Mouse (Mus musculus): ENCODE measurements around the gene Fut11.

Fut11 gene

DNA sequence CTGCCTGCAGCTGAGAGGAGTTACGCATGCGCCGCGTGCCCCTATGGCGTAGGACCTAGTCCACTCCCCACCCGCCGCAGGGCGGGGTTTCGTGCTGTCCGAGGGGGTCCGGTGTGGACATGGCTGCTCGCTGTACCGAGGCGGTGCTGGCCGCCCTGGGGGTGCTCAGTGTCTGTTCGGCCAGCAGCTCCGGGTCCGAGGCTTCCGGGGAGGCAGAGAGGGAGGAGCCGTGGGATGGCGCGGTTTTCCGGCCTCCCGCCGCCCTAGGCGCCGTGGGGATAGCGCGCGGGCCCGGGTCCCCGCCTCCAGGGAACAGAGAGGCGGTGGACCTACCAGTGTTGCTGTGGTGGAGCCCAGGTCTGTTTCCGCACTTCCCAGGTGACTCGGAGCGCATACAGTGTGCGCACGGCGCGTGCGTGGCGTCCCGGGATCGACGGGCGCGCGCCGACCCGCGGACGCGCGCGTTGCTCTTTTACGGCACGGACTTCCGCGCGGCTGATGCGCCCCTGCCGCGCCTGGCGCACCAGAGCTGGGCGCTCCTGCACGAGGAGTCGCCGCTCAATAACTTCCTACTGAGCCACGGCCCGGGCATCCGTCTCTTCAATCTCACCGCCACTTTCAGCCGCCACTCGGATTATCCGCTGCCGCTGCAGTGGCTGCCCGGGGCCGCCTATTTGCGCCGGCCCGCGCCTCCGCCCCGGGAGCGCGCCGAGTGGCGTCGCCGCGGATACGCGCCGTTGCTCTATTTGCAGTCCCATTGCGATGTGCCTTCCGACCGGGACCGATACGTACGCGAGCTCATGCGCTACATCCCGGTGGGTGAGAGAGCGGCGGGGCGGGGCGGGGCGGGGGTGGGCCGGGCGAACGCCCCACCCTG, at the start of gene Fut11:
Fut11 (plus strand) TSS at position 85 of the 877 bp plus-strand sequence.
- peak; percentile 87 to 93 for DNase-seq

DNA sequence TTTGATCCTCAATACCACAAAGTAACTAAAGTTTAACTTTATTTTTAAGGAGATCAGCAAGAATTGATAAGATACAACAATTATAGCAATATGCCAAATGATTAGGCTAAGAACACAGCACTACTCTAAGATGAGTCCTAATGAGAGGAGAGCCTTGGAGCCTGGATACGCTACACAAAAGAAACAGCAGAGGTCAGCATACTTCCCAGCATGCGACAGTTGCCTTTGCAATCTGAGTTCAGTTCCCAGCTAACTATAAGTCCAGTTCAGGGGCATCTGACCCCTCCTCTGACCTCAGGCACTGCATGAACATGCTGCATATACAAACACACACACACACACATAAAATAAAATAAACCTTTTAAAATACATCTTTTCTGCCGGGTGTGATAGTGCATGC, 49.2 kb upstream of the Fut11 start:
- no peak for DNase-seq

DNA sequence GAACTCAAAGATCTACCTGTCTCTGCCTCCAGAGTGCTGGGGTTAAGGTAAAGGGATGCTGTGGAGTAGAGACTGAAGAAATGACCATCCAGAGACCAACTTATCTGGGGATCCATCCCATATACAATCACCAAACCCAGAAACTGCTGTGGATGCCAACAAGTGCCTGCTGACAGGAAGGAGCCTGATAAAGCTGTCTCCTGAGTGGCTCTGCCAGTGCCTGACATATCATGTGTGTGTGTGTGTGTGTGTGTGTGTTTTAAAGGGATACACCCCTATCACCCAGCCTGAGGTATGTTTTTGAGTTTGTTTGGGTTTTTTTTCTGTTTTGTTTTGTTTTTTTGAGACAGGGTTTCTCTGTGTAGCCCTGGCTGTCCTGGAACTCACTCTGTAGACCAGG, 48.4 kb upstream of the Fut11 start:
- DNase-seq = no peak

DNA sequence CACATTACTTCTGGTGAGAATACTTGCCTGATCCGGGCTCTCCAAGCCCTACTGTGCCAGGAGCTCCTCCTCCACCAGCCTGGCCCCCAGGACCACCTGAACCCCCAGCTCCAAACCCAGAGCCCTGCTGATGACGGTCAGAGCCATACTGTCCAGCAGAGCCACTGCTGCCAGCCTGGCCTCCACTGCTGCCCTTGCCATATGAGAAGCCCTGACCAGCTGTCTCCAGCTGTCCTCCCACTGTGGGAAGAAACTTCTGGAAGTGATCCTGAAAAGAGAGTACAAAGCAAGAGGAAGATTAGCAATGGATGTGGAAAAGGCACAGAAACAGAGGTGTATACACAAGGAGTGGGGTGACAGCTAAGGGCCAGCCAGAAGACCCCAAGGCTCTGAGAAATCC, 43.8 kb upstream of the Fut11 start:
- DNase-seq = no peak

DNA sequence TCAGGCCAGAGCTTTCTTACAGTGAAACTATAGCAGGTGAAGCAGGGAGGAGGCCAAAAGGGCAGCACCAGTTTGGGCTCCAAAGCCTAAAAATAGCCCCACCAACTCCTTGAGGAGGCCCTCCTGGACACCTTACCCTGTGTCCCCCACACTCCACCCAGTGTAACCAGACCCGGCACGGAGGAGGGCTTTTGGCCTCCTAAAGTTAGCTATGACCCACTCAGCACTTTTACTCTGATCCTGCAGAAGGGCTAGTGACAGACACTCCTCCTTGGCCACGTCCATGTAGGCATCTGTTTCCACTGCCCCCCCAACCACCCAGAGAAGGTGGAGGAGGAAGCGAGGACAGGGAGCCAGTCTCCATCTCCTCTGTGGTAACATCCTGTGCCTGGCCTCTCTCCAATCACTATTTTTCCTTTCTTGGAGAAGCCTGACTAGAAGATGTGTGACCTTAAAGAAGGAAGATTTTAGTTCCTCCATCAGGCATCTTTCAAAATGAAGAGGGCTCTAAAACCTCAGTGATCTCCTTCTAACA, 43.0 kb upstream of the Fut11 start:
- no peak for DNase-seq

DNA sequence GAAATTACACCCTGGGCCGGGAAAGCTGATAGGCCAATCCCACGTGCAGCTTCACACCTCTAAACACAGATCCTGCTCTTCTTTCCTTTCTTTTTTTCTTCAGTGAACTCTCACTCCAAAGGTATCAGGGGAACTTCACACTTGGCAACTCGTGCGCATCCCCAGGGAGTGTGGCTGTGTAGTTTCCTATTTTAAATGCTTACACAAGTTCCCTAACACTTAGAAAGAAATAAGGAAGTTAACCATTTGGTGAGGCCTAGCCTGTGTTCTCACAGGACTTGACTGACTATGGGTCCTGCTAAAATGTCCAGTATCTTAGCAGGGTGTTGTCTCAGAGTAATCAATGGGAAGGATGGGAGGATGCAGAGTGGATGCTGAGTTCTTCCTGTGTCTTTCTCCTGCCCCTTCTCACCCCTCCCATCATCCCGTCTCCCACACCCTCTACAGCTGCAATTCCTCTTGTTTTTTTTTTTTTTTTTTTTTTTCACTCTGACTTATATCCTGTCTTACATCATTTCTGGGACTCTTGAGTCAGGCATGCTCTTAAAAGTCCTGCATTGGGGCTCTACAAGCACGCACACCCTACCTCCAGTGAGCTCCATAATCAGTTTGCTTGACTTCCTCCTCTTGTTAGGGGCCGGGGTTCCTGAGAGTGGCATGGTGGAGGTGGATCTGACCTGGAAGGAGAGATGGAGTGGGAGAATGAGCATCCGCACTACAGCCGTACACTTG, 39.9 kb upstream of the Fut11 start:
- no peak for DNase-seq

DNA sequence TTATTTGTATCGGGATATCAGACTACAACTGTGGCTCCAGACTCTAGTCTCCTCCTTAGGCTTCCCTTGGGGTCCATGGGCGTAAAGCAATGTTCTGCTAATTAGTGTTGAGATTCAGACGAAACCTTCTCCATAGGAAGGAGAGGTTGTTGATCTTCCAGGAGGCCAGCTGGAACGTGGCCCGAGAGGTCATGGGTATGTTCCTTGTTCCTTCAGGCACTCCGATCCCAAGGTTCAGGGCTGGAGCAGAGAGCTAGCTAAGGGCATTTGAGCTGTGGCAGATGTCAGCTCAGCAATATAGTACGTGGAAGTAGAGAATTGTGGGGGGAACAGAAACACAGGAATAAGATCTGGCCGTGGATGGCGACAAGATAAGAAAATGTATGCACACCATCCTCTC, 39.0 kb upstream of the Fut11 start:
- no peak for DNase-seq

DNA sequence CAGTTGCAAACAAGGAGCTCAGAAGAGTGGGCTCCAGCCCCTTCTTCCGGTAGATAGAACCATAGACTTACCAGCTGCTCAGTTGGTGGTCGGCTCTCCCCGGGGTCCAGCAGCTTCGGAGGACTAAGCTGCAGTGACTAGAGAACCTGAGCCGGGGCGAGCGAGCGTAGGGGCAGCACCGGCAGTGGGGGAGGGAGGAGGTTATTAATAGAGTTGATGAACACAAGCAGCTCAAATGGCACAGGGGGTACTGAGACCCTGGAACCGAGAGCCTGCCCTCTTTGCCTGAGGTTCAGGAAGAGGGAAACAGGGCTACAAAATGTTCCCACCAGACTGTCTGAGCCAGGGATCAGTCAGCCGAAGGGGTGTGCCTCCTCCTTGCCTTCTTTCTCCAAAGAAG, 38.4 kb upstream of the Fut11 start, which contains the start of gene Myoz1:
Myoz1 (minus strand) TSS at position 180 of the 400 bp plus-strand sequence.
- DNase-seq = no peak

DNA sequence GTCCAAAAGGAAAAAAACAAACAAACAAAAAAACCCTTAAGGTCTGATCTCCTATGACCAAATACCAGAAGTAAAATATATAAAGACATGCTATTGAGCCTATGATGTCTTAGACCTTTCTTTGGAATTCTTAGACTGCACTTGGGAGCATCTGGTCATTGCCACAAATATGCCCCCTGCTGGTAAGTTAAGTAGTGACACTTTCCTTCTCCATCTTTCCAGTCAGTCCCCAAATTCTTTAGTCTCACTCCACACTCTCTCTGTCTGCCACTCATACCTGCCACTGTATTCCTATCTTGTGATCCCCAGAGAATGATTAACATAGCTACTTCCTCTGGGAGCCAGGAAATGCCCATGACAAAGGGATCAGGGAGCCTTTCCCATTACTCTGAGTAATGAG, 36.4 kb upstream of the Fut11 start:
- peak in 1 of 2 experiments; percentile 67 for DNase-seq

DNA sequence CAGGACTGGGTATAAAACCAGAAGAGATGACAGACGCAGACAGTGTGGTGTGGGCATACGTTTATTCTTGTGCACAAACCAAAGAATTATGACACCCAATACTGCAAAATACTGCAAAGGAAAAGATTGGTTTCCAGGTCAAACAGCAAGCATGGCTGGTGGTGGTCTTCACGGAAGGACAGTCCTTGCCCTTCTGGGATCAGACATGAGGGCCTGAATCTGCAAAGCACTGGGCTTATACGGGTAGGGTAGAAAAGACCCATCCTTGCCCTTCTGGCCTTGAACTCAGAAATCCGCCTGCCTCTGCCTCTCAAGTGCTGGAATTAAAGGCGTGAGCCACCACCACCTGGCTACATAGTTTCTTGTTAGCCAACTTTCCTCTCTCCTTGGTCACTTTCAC, 35.9 kb upstream of the Fut11 start:
- DNase-seq = no peak

DNA sequence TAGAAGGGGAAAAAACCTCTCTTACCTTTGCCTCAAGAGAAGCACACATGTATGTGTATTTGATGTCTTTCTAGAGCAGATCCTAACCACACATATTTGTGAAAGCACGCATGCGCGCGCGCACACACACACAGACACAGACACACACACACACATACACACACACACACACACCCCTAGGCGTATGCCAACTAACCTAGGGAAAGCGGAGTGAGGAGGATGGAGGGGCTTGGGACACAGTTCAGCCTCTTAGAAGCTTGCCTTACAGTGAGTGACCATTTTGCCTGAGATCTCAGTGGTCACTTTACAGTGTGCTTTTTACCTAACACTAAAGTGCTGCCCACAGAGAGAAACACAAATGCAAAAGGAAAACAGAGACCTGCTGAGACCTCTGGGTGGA, 35.1 kb upstream of the Fut11 start:
- DNase-seq = no peak

DNA sequence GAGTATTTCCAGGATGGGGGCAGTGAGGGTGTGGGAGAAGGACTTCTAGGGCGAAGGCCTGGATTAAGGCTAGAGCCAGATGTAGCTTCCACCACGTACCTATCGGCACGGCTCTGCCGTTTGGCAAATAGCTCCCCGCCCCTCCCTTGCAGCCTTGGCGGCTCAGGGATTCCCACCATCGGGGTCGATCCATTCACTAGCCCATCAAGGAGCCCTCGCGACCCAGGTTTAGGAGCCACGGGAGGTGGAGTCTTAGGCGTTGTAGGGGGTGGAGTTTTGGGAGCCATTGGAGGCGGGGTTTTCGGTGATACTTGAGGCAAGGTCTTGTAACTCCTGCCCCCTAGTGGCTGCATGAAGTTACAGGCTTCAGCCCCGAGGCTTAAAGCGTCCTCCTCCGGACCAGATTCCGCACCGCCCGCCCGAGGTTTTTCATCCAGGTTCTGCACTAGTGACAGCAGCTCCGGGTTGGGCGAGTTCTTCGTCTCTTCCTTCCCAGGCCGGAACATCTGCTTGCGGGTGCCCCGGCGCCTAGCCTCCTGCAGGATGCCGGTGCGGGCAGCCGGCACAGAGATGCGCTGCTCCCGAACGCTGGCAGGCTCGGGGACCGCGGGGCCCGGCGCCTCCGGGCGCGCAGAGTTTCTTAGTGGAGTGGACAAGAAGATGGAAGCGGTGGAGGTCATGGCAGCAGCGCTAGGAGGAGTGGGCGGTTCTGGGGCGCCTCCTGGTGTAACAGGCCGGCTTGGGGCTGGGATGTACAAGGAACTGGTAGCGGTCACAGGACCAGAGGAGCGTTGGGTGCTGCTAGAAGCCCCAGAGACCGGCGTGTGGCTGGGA, 33.7 kb upstream of the Fut11 start:
- peak; percentile 96 to 98 for DNase-seq

DNA sequence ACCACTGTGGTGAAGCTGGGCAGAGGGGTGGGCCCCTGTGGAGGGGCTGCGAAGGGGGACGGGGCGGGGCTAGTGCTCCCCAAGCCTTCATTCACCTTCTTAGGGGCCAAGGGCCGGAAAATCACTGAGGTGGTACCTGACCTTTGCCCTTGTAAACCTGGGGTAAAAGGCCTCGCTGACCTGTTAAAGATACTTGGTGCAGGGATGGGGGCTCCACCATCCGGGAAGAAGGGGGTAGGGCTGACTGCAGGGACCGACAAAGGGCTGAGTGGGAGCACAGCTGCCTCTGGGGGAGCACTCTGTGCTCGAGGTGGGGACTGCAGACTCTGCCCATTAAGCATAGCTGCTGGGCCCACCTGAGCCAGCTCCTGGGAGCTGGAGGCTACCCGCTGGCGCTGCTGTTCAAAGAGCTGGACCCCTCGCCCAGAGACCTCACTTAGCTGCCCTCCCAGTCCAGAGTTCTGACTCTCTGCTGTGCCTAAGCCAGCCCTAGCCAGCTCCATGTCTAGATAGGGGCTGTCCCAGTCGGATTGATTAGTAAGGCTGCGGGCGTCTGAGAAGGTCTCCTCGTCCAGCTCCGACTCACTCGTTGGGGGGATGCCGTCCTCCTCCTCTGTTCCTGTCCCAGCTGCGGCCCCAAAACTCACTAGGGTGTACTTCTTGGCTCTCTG, 33.0 kb upstream of the Fut11 start:
- peak in 1 of 2 experiments; percentile 83 for DNase-seq

DNA sequence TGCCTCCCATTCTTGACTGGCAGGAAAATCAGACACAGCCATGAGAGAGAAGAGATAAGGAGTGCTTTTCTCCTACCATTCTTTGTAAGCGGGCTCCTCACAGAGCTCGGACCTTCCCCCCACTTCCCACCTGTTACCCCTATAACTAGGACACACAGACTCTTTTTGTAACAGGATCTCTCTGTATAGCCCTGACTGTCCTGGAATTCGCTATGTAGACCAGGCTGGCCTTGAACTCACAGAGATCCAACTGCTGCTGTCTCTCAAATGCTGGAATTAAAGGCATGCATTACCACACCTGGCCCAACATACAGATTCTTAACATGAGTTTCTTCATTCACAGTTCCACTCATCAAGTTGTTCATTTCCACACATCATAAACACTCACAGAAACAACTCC, 32.0 kb upstream of the Fut11 start:
- DNase-seq = no peak

DNA sequence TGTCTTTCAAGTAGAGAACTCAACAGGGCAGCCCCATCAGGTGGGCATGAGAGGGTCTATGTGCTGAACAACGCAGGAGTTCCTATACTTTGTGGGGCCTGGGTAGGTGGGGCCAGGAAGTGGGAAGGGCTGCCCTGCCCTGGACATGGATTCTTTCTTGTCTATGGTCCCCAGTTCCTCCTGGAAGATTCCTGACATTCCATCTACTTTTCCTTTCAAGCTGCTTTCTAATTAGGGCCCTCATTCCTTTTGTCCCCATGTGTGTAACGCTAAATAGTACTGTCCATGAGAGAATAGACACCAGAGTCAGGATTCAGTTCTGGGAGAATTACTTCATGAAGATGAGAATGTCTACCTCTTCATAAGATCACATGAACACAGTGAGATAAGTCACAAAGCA, 31.2 kb upstream of the Fut11 start:
- DNase-seq = no peak

DNA sequence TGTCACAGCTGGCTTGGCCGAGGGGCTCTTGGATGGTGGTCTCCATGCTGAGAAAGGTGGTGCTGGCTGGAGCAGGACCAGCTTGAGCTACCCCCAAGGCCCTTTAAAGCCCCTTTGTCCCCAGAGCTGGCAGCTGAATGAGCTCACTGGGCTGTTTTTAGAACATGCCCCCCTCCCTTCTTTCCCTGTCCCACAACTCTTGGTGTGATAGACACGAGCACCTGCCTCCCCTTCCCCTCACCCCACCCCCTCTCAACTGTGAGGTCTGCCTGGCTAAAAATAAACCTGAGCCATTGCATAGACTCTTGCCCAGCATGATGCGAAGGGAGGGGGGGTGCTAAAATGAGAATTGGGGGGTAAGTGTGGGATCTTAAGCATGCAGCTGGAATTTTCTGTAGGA, 30.3 kb upstream of the Fut11 start:
- DNase-seq = no peak

DNA sequence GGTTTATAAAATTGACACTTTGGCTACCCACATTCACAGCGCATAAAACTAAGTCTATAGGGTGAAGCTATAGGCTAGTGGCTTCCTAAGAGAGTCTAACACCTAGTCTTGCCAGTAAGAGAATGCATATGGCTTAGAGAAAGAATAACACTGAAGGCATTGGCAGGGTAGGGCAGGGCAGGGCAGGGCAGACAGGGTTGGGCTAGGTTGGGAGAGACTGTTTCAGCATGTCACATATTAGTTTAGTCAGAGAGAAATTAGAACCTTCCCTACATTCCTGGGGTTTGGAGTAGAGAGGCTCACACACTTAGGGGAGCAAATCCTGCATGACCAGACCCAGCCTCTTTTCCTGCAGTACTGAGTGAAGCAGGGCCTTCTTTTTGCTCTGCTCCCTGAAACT, 27.3 kb upstream of the Fut11 start:
- DNase-seq = no peak

DNA sequence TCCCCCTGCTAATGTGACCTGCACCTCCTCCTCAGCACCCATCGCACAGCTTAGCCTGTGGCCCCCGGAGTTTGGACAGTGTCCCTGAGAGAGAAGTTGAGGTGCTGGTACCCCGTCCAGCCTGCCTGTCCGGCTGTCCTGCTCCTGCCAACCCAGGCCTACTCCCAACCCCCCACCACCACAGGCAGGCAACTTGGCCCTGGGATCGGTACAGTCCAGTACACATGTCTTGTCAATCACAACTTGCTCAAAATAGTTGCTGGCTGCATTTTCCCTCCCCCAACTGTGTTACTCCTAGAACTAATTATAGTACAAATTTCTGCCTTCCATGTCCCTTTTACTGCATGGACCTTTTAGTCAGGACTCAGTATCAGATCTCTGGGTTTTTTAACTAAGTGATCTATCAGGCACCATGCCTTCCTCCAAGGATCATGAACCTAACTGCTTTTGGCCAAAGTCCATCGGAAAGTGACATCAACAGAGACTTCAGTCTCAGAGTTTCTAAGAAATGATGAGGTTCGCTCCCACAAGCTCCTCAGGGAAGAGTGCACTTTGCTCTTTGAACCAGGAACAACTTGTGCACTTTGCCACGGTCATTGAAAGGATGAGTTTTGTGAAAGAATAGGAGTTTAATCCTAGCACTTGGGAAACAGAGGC, 26.5 kb upstream of the Fut11 start, which contains the start of gene Synpo2l:
Synpo2l (minus strand) TSS at position 201 of the 657 bp plus-strand sequence.
- DNase-seq = peak; percentile 64 to 83

DNA sequence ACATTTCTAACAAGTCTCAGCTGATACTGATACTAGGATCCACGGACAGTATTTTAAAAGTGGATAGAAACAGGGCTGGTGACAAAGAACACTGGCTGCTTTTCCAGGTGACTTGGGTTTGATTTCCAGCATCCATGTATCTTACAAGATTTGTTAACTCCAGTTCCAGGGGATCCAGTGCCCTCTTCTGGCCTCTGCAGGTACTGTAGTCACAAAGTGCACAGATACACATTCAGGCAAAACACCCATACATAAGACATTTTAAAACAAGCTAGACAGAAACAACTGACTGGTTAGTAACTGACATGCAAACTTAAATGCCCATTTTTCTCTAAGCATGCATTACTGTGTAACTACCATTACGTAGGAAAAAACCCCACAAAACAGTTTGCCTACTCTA, 21.8 kb upstream of the Fut11 start:
- peak; percentile 62 to 70 for DNase-seq

DNA sequence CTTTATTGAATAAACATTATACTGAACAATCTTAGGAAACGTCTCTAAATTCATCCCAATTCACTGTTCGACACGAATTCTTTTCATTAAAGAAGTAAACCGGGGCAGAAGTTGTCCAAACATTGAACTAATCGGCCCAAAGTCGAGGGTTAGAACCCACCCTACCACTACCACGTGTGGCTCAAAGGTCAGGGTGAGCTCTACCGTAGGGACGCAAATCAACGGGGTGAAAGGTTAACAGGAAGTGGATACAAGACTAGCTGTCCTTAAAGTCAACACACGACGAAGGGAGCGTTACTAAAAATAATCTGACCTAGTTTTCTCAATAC, 21.1 kb upstream of the Fut11 start:
- peak; percentile 75 to 87 for DNase-seq

DNA sequence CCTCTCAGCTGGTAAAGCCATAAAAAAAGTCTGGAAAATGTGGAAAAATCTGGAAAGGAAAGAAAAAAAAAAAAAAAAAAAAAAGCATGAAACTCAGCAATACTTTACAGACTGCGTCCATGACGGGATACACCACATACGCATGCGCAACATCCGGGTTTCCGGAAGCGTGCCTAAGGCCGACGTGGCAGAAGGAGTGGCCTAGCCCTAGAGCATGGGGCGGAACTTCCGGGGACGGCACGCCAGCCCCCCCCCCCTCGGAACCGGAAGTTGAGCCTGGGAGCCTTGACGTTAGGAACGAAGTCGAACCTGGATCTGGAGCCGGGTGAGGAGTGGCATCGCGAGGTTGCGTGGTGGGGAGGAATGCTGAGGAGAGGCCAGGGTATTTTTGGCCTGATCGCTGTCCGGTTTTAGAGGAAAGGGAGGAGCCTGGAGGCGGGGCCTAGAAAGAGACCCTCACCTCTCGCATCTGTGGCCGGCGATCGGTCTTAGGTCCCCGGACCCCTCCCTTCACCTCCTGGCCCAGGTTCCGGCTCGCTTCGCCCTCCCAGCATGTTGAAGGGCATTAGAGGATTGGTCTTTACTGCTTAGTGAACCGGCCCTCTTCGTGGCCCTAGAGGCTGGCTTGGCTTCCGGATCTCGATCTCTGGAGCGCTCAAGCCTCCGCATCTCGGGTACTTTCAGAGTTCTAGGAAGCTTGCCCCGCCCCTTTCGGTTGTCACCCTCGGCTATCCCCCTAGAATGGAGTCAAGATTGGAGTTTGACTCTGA, 20.5 kb upstream of the Fut11 start, which contains the start of gene Sec24c:
Sec24c (plus strand) TSS at position 245 of the 770 bp plus-strand sequence.
- DNase-seq = peak; percentile 98 to 99
